Mouse (Mus musculus) lung, postnatal 25 days (tissue): Measurements from ENCODE around the gene Per1.

Source experiments
- DNase-seq: peaks from one replicate; pipeline ENCODE4 v3.0.0; 2022; ENCODE audit warnings: low spot score

Gene Per1

GRCm38 (mm10) chr11:69064259-69065133 lies 30.5 kb upstream of the Per1 start:
- DNase-seq, result no peak

DNA sequence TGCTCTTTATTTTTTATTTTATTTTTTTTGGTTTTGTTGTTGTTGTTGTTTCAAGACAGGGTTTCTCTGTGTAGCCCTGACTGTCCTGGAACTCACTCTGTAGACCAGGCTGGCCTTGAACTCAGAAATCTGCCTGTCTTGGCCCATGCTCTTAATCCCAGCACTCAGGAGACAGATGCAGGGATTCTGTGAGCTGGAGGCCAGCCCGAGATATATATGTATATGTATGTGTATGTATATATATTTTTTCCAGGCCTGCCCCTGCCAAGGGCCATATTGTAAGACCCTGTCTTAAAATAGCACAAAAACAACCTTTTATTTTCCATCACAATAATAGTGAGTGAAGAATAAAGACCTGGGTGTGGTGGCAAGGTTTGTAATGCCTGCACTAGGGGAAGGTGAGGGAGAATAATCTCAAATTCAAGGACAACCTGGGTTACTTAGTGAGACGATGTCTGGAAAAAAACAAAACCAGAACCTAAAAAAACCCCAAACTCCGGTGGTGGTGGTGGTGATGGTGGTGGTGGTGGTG lies 29.6 kb upstream of the Per1 start:
- no peak for DNase-seq

- DNase-seq, result peak; percentile 46
Observed at GRCm38 (mm10) chr11:69066163-69066861, 28.7 kb upstream of the Per1 start.

GRCm38 (mm10) chr11:69066956-69067355 lies 28.1 kb upstream of the Per1 start:
- DNase-seq, result peak; percentile 92

DNA sequence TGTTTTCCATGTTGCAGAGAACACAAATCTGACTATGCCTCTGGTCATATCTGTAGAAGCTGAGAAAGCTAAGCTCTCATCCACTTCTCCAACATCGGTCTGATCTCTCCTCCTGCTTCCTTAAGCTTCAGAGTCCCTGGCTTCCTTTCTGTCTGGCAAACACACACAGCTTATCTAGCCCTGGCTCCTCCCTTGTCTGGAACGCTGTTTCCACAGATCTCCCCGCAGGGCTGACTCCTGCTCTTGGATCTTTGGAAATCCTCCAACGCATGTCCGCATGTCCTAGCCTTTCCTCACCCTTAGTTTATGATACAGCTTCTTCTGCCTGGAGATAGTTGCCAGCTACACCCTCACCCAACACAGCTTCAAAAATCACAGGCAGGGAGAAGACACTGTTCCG lies 27.4 kb upstream of the Per1 start:
- peak; percentile 62 for DNase-seq

DNA sequence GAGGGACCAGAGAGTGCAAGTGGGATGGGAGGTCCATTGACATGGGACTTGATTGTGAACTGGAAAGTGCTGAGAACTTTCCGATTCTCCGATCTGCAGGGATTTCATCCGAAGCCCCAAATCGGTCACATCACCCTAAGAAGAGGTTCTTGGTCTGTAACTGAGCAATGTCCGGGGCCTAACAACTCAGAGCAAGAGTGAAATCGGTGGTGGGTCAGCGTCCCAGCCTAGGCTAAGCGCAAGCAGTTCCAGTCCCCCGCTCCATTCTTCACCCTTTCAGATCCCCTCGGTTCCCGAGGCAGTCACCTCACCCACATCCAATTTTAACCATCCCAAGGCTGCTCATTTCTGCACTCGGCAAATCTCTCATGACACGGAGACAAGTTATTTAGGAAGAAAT lies 24.9 kb upstream of the Per1 start:
- DNase-seq, result no peak

DNA sequence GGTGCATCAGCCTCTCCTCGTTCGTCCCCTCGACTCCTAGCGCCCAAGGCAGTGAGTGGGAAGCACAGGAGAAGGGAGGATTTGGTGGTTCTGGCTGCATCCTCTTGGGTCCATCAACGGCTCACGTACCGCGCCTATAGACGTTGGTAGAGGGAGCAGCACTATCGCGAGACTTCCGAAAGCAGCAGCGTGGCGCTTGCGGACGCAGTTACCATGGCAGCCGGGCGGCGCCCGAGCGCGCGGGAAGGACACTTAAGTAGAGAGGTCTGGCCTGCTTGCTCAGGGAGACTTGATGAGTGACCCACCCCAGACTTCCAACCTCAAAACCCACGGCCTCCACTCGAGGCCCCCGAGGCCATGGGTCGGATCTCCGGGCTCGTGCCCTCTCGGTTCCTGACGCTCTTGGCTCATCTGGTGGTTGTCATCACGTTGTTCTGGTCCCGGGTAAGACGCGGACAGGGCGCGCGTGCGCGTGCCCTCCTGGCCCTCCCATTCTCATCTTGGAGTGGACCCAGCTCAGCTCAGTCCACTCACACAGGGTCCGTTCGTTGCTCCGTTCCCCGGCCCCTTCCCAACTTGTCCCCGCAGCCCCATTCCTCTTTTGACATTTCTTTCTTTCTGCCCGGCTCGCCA lies 24.3 kb upstream of the Per1 start, which contains the start of gene Tmem107:
Tmem107 (plus strand) TSS at position 217 of the 633 bp plus-strand sequence.
- peak; percentile 96 for DNase-seq

DNA sequence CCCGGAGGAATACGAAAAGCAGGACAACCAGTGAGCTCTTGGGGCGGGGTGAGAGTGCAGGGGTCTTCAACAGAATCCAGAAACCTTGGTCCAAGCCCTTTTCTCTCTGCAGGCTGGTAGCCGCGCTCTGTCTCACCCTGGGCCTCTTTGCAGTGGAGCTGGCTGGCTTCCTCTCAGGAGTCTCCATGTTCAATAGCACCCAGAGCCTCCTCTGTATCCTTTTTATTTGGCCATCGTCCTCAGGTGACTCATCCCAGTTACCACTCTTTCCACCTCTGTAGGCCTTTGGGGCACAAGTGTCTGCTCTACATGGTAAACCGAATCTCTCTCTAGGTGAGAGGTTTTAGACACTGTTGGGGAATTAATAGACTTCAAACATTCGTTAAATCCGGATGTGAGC lies 23.8 kb upstream of the Per1 start:
- no peak for DNase-seq

DNA sequence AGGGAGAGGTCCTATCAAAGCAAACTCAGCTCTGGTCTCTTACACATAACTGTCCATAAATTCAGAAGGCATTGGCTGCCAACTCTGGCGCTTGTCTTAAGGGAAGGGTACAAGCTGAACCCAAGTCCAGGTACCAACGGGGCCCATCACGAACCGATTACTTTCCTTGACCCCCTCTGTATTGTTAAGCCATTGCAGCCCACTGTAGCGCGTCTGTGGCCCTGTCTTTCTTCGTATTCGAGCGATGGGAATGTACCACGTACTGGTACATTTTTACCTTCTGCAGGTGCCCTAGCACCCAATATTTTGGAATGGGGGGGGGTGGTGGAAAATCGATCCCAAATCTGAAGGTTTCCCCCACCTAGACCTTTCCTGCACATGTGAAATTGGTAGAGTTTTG lies 22.8 kb upstream of the Per1 start:
- no peak for DNase-seq

DNA sequence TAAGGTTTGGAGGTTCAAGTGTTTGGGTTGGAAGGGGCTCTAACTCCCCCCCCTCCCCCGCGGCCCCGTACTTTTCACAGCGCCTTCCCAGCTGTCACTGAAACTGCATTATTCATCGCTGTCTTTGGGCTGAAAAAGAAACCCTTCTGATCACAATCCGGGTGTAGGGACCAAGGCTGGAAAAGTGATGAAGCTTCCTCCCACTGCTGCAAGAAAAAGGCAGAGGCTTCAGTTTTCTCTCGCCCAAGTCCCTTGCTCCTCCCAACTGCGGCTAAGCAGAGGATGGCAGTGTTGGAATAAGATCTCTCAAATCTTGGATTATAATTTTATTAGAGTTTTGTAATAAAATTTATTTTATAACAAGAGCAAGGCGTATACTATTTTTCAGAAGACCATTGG lies 22.4 kb upstream of the Per1 start:
- DNase-seq, result no peak

DNA sequence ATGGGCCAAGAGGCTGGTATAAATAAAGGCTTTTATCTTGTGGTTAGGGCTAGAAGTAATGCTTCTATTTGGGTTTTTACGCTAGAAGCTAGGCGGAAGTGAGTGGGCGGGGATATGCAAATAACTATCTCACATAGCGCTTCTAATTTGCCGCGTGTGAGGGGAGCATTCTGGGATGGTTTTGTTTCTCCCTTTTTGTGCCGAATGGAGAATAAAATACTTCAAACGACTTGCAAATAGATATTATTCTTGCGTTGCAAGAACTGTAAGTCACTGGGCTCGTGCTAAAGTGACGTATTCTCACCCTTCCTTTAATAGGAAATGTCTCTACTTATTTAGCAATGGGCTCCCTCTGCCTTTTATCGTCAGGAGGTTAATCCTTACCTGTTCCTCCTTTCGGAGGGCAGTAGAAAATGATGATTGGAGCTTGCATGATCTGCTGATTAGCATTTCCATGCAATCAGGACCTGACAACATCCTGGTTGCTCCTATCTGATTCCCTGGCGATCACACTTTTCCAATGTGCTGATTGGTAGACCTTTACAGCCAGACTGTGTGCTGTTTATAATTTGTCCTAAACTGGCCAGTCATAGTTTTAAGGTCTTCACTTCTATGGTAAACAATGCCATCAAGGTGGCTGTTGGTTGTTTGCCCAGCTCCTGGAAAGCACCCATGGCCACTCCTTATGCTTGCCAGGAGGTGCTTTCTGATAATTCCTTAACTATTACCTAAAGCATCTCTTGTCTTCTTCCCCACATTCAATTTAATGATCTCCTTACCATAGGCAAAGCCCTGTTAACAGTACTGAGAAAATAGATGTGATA lies 21.7 kb upstream of the Per1 start:
- DNase-seq, result peak; percentile 92

- no peak for DNase-seq
Observed at GRCm38 (mm10) chr11:69073951-69074775, 20.9 kb upstream of the Per1 start.

- DNase-seq, result no peak
Observed at GRCm38 (mm10) chr11:69074776-69075069, 20.3 kb upstream of the Per1 start.

- no peak for DNase-seq
Observed at GRCm38 (mm10) chr11:69075764-69076479, 19.1 kb upstream of the Per1 start.

- no peak for DNase-seq
Observed at GRCm38 (mm10) chr11:69076572-69076971, 18.4 kb upstream of the Per1 start.

DNA sequence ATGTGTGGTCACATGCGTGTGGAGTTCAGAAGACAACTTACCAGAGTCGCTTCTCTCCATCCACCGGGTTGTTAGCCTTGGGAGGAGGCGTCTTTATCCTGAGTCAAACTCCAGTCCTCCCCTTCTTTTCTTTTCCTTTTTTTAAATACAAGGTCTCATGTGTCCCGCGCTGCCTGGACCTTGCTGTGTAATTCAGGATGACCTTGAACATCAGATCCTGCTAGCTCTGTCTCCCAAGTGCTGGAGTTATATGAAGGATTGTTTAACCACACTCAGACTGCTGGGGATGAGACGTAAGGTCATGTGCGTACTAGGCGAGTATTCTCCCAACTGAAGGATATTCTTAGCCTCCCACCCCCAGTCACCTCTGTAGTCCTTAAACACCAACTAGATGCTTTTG lies 17.7 kb upstream of the Per1 start:
- DNase-seq, result no peak

- no peak for DNase-seq
Observed at GRCm38 (mm10) chr11:69078041-69078440, 17.0 kb upstream of the Per1 start.

DNA sequence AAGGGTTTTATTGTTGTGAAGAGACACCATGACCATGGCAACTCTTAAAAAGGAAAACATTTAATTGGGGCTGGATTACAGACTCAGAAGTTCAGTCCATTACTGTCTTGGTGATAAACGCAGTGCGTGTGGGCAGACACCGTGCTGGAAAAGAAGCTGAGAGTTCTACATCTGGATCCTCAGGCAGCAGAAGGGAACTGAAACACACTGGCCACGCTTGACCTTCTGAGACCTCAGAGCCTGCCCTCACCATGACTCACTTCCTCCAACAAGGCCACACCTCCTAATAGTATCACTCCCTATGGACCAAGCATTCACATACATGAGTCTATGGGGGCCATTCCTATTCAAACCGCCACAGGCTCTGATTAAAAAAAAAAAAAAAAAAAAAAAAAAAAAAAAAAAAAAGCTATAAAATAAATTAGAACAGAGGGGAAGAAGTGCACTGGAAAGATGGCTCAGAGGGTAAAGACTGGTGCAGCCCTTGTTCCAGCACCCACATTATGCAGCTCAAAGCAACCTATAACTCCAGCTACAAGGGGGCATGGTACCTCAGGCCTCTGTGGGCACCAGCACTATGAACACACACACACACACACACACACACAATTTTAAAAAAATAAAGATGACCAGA lies 16.1 kb upstream of the Per1 start:
- no peak for DNase-seq

DNA sequence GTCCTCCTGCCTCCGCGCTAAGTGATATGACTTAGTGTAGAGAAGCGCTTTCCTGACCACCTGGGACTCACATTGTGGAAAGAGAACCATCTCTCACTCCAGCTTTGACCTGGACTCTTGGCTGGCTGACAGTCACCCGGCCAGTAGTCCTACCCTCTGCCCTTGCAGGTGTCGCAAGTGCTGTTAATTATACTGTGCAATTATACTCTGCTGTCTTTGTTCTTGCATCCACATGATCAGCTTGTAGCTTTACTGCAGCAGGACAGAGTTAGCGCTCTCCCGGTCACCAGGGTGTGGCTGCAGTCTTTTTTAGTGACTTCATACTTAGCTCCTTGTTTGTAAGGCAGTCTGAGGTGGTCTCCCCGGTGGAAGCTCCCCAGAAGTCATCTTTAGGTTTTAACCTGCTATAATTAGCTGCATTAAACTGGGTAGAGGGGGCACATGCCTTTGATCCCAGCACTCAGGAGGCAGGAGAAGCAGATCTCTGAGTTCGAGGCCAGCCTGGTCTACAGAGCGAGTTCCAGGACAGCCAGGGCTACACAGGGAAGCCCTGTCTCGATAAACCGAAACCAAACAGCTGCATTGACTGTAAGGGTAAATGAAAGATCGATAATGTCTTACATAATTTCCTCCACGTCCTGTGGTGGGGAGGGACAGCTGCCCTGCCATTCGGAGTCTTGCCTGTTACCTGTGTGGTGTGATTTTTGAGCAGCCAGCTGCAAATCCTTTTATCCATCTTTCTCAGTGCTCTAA lies 14.7 kb upstream of the Per1 start:
- no peak for DNase-seq
